Mouse (Mus musculus) hindbrain, postnatal 0 days (tissue): Measurements from ENCODE around the gene Pld1. TPM values are rescaled to one million over a fixed set of nuclear protein-coding genes. Genes with fewer than 3 reads are reported as not detected.
A peak's percentile ranks its signal among the peaks of the same experiment; 100 is the strongest.

Experiments
- ATAC-seq: fragments of 200-750 bp; cut with Nextera tagmentation; 2 replicates; pipeline ENCODE4 v1.8.0; 2017; ENCODE audit warnings: mild to moderate bottlenecking, moderate TSS enrichment, moderate library complexity
- DNase-seq: peaks from one replicate; pipeline ENCODE4 v3.0.0-alpha.2; 2015; ENCODE audit warnings: low spot score
- H3K27ac ChIP-seq: fragments of 300-500 bp; sonication (generic); 2 replicates; pipeline ENCODE4 v1.5.1; 2014; ENCODE audit warnings: mild to moderate bottlenecking
- H3K27me3 ChIP-seq: fragments of 300-500 bp; sonication (generic); 2 replicates; pipeline ENCODE4 v1.6.1; 2014; ENCODE audit warnings: low read length, mixed read lengths; ENCODE audit not compliant: insufficient read depth
- H3K36me3 ChIP-seq: fragments of 300-500 bp; sonication (generic); 2 replicates; pipeline ENCODE4 v1.6.1; 2014; ENCODE audit warnings: low read length, mixed read lengths; ENCODE audit not compliant: insufficient read depth
- H3K4me1 ChIP-seq: fragments of 300-500 bp; sonication (generic); 2 replicates; pipeline ENCODE4 v1.6.1; 2014; ENCODE audit warnings: antibody characterized with exemption, low read length, mixed read lengths; ENCODE audit not compliant: insufficient read depth
- H3K4me2 ChIP-seq: fragments of 300-500 bp; sonication (generic); 2 replicates; pipeline ENCODE4 v1.6.1; 2014; ENCODE audit warnings: low read depth, mild to moderate bottlenecking, low read length, moderate library complexity, mixed read lengths
- H3K4me3 ChIP-seq: fragments of 300-500 bp; sonication (generic); 2 replicates; pipeline ENCODE4 v1.5.1; 2014; ENCODE audit warnings: low read length
- H3K9ac ChIP-seq: fragments of 300-500 bp; sonication (generic); replicated peaks from 2 replicates; pipeline ENCODE4 v1.6.1; 2014; ENCODE audit warnings: mild to moderate bottlenecking, low read length, moderate library complexity, mixed read lengths
- H3K9me3 ChIP-seq: fragments of 300-500 bp; sonication (generic); 2 replicates; pipeline ENCODE4 v1.6.1; 2016; ENCODE audit warnings: low read length, mixed read lengths
- CTCF ChIP-seq: IDR thresholded peaks from 2 replicates; pipeline ENCODE4 v1.5.1; 2016; ENCODE audit warnings: antibody characterized with exemption, control low read depth, low read depth
- WGBS: fragments of 180-500 bp; shearing (Covaris S2); extraction: QIAGEN DNeasy Blood & Tissue Kit; methylation state at CpG from one replicate; pipeline ENCODE4 v1.1.7; 2014; 5-methylcytosine and 5-hydroxymethylcytosine counted together
- polyA plus RNA-seq: library from polyadenylated mRNA; unstranded; fragments of >200 nt; fragmentation: Nextera tagmentation; extraction: Ambion mirVana; gene quantifications from 2 replicates; pipeline ENCODE4 v1.2.1, GENCODE M21; 2015
- total RNA-seq: library from RNA; depleted of rRNA; stranded (reverse); fragments of >200 nt; gene quantifications from 2 replicates; pipeline ENCODE4 v1.2.3, GENCODE M21; 2014; rRNA removed

Pld1 gene
- total RNA-seq (10.7 and 19.7 TPM in 2 replicates), polyA plus RNA-seq (3.9 and 5.7 TPM in 2 replicates)

DNA sequence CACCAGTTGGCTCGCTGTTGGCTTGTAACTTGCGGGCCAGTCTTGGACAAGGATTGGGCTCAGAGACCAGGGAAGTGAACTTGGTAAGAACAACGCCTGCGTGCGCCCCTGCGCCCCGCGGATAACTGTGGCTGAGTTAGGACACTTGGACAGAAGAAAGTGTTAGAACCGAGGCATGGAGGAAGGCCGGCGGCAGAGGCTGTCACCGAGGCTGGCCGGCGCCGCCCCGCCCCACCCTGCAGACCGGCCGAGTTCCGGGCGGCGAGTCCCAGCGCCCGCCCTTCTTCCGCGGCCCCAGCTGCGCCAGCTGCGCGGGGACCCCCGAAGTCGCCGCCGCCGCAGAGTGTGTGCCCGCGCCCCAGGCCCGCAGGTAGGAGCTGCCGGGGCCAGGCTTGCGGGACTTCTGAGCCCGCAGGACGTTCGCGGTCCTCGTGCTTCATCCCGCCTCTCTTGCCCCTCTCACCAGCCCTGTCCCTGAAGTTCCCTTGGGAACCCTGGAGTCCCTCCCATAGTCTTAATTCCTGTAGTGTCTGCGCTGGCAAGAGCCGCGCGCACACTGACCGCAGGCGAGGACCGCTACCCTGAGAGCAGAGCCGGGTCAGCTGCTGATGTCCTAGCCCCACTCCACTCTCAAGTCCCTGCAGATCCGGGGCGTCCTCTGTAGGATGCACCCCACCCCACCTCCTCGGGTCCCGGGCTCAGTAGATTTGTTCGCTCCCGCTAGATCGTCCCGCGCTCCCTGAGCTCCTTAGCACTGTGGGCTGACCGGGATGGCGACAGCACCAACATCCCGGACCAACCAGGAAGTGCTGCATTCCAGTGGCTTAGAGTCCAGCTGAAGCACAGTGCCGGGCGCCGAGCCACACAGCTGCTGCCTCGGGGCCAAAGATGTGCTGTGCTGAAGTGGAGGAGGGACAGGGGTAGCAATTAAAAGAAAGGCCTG, at the start of gene Pld1:
TSS of gene Pld1 (plus strand) at position 315 of the 943 bp plus-strand sequence.
- no peaks in the 10 kb centered on the region for H3K36me3 ChIP-seq
- peak within 1 kb of the TSS; percentile 59 for H3K4me3 ChIP-seq
- H3K27ac ChIP-seq = peak within 1 kb of the TSS; percentile 67; the same call in 1 of the 2 replicates
- H3K9me3 ChIP-seq = no peaks in the 10 kb centered on the region
- under 1% methylated on average over 53 of the region's 68 CpGs for WGBS
- H3K9ac ChIP-seq = peak within 1 kb of the TSS; percentile 48
- no peaks in the 10 kb centered on the region for H3K27me3 ChIP-seq
- ATAC-seq = peak; percentile 84
- DNase-seq = peak; percentile 58
- TF ChIP-seq CTCF = no peak
- H3K4me1 ChIP-seq = no peaks in the 10 kb centered on the region
- H3K4me2 ChIP-seq = peak within 1 kb of the TSS; percentile 100

GRCm38 (mm10) chr3:27896318-27896892, 42.1 kb upstream of the Pld1 start, which contains the start of gene Tmem212:
Tmem212 (minus strand) TSS chr3:27896368.
- DNase-seq (no peak), ATAC-seq (no peak)
- TF ChIP-seq CTCF = no peak
- 74% methylated on average over 8 of the region's 8 CpGs for WGBS
- Histone ChIP-seq H3K9me3 (no peaks in the 10 kb centered on the region), H3K36me3 (no peaks in the 10 kb centered on the region), H3K4me3 (no peak within 1 kb of the TSS), H3K4me2 (no peak within 1 kb of the TSS), H3K4me1 (no peaks in the 10 kb centered on the region), H3K27me3 (no peaks in the 10 kb centered on the region), H3K27ac (no peak within 1 kb of the TSS), H3K9ac (no peak within 1 kb of the TSS)

- ATAC-seq (no peak), DNase-seq (no peak)
- H3K36me3 ChIP-seq = no peaks in the 10 kb centered on the region
- WGBS = 76% methylated on average over 10 of the region's 10 CpGs
- no peaks in the 10 kb centered on the region for H3K9me3 ChIP-seq
- H3K9ac ChIP-seq = no peak overlapping the region
- TF ChIP-seq CTCF = no peak
- H3K4me1 ChIP-seq = no peaks in the 10 kb centered on the region
- H3K4me3 ChIP-seq = no peak overlapping the region
- H3K27me3 ChIP-seq = no peaks in the 10 kb centered on the region
- H3K4me2 ChIP-seq = no peak overlapping the region
- no peak overlapping the region for H3K27ac ChIP-seq
Measured at GRCm38 (mm10) chr3:27898178-27898577, 40.3 kb upstream of the Pld1 start.

DNA sequence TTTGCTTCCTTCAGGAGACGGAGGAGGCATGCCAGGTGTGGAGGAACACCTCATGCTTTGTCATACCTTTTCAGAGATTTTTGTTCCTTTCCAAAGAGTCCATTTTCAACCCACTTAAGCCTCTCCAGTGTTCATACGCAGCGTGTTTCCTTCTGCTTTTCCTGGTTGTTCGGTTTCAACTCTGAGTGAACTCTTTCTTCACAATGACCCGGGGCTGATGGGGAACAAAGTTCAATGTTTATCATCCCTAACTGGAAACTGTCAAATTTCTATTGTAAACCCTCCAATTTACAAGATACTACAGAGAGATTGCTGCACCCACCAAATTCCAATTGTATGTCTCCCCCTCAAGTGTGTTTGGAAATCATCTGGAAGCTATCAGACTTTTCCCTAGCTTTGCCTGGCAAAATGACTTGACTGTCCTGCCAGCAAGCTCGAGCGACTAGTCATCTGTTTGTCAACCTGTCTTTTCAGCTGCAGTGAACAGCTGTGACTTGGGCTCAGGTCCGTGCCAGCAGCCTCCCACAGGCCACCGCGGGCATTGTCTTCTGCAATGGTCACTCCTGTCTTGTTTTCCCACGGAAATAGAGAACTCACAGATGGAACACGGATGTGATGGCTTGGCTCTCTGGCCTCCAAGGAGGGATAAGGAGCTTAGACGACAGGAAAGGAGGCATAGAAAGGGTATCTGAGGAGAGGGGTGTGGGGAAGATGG, 39.3 kb upstream of the Pld1 start:
- peak; percentile 51 for DNase-seq
- TF ChIP-seq CTCF = no peak
- Histone ChIP-seq H3K36me3 (no peaks in the 10 kb centered on the region), H3K27me3 (no peaks in the 10 kb centered on the region), H3K4me3 (no peak overlapping the region), H3K4me2 (no peak overlapping the region), H3K9me3 (no peaks in the 10 kb centered on the region), H3K4me1 (no peaks in the 10 kb centered on the region), H3K27ac (no peak overlapping the region), H3K9ac (no peak overlapping the region)
- ATAC-seq = 0 out of 2 replicates have a peak, but pooled peaks have one; percentile 10
- WGBS = 62% methylated on average over 13 of the region's 13 CpGs

DNA sequence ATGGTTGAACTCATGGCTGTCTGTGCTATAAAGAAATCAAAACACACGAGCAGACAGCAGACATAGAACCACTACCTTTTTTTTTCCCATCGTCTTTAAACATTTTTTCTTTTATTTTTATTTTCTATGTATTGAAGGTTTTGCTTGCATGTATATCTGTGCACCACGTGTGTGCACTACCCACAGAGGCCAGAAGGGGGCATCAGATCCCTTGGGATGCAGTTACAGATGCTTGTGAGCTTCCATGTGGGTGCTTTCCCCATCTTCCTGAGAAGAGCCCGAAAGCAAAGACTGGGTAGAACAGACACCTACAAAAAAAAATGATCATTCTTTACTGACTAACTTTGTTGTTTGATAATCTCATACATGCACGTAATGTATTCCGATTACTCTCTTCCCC, 36.6 kb upstream of the Pld1 start:
- Histone ChIP-seq H3K4me1 (no peaks in the 10 kb centered on the region), H3K36me3 (no peaks in the 10 kb centered on the region), H3K9ac (no peak overlapping the region), H3K9me3 (no peaks in the 10 kb centered on the region), H3K27me3 (no peaks in the 10 kb centered on the region), H3K4me3 (no peak overlapping the region), H3K4me2 (no peak overlapping the region), H3K27ac (no peak overlapping the region)
- WGBS = 93% methylated on average over 6 of the region's 6 CpGs
- DNase-seq = no peak
- ATAC-seq = no peak
- TF ChIP-seq CTCF = peak; percentile 32; the same call in 1 of the 2 replicates

GRCm38 (mm10) chr3:27904659-27905330, 33.7 kb upstream of the Pld1 start:
- no peak for TF ChIP-seq CTCF

More at GRCm38 (mm10) chr3:27904659-27905330, 33.7 kb upstream of the Pld1 start:
- DNase-seq (no peak), ATAC-seq (no peak)
- H3K4me3 ChIP-seq = no peak overlapping the region
- no peaks in the 10 kb centered on the region for H3K27me3 ChIP-seq
- no peaks in the 10 kb centered on the region for H3K36me3 ChIP-seq
- no peak overlapping the region for H3K9ac ChIP-seq
- 50% methylated on average over 13 of the region's 13 CpGs for WGBS
- no peaks in the 10 kb centered on the region for H3K9me3 ChIP-seq
- no peaks in the 10 kb centered on the region for H3K4me1 ChIP-seq
- H3K27ac ChIP-seq = no peak overlapping the region
- no peak overlapping the region for H3K4me2 ChIP-seq
